Mouse (Mus musculus) megakaryocyte-erythroid progenitor cell, adult 5 weeks (primary cell): Measurements from ENCODE around the gene 0610012G03Rik. TPM values are rescaled to one million over a fixed set of nuclear protein-coding genes. Genes with fewer than 3 reads are reported as not detected.

Experiments
- polyA plus RNA-seq: library from polyadenylated mRNA; stranded (reverse); fragments of >175 nt; gene quantifications from 2 replicates; pipeline ENCODE4 v1.2.3, GENCODE M21; 2012

0610012G03Rik gene
- polyA plus RNA-seq: 67.5 and 68.0 TPM in 2 replicates

DNA sequence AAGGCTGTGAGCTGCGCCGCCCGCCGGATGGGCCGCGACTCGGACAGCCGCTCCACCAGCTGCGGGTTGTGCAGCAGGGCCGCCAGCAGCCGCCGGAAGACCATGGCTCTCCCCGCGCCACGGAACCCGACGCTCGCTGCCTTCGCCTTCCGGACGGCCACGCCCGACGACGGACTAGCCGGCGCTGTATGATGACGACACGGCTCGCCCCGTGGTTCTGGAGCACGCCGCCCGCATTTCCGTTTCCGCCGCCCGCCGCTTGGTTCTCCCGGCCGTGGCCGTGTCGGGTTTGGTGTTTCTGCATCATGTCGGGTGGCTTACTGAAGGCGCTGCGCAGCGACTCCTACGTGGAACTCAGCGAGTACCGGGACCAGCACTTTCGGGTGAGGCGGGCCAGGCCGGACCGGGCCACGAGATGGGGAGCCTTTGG is at the start of gene 0610012G03Rik, which contains the start of gene Ncbp2:
Gene 0610012G03Rik (minus strand): TSS at position 150 of the 430 bp plus-strand sequence.
Gene Ncbp2 (plus strand): TSS at position 169 of the 430 bp plus-strand sequence.

DNA sequence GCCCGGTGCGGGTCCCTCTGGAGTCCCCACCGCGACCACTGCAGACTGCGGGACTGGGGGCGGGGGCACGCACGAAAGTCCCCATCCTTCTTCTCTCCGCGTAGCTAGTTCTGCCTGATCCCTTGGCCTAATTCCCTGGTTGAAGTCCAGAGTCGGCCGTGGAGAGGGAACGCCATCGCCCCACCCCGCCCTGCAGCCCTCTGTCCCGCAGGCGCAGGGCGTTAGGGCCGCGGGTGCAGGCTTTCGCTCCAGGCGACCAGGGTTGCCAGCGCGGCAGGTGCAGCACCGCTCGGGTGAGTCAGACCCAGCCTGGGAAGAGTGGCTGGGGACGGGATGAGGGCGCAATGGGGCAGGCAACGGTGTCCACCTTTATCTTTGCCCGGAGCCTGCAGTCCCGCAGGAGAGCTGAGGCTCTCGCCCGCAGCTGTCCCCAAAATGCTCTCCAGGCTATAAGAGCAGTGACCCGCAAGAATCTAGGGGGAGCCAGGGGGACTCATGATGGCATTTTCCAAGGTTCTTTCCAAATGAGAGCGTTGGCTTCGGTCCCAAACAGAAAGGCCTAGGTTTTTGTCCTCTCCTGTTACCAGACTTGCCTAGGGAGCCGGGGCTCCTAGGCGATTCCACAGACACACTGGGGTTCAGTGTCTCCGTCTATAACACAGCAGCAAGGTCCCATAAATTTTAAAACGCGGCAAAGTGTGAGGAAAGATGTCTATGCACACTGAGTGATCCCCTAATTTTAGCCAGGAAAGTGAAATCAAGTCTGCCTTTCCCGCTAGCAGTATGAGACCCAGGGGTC is 14.3 kb downstream of the 0610012G03Rik start, which contains the start of gene Pigz:
Gene Pigz (plus strand): TSS at position 101 of the 799 bp plus-strand sequence.

Other genes starting within 250 kb of the 0610012G03Rik start
- gene Meltf, start 69.7 kb downstream of the 0610012G03Rik start, polyA plus RNA-seq: 0.05 TPM in 1 of 2 replicates, not detected in the other
- 0.05 TPM in 1 of 2 replicates, not detected in the other for gene Pigz, start 14.6 kb downstream of the 0610012G03Rik start, polyA plus RNA-seq
- 79.6 and 109 TPM in 2 replicates for gene Ncbp2, start within 50 bp of the 0610012G03Rik start, polyA plus RNA-seq
- 3.0 and 3.1 TPM in 2 replicates for gene Senp5, start 54.8 kb upstream of the 0610012G03Rik start, polyA plus RNA-seq
- 36.0 and 45.3 TPM in 2 replicates for gene Pak2, start 130.8 kb upstream of the 0610012G03Rik start, polyA plus RNA-seq
- 37.7 and 38.6 TPM in 2 replicates for gene Pigx, start 151.2 kb upstream of the 0610012G03Rik start, polyA plus RNA-seq
- gene Cep19, start 151.3 kb upstream of the 0610012G03Rik start, polyA plus RNA-seq: 4.1 and 6.0 TPM in 2 replicates
- 98.7 and 161 TPM in 2 replicates for gene Nrros, start 217.1 kb upstream of the 0610012G03Rik start, polyA plus RNA-seq
- gene Bex6, start 231.3 kb upstream of the 0610012G03Rik start, polyA plus RNA-seq: 13.1 and 13.8 TPM in 2 replicates